Mouse (Mus musculus) erythroid progenitor cell, adult 5-6 weeks (primary cell): ENCODE results near the gene Zfyve27. TPM values are rescaled to one million over a fixed set of nuclear protein-coding genes. Genes with fewer than 3 reads are reported as not detected.

Experiments
- ATAC-seq: replicated peaks from 2 replicates; pipeline ENCODE4 v1.8.0; 2016; ENCODE audit warnings: moderate number of reproducible peaks, mild to moderate bottlenecking, moderate TSS enrichment, inconsistent platforms; ENCODE audit not compliant: poor library complexity, low FRiP score, severe bottlenecking
- total RNA-seq, 2 experiments: library from RNA; stranded (forward) in 1 of 2; stranded (reverse) in 1 of 2; fragments of 150-400 nt in 1 of 2; fragments of 186-747, 209-891 nt in 1 of 2; gene quantifications; 2 replicates each; pipeline versions ENCODE4 v1.2.3 to v1.2.4; 2015 to 2017; ENCODE audit warnings: low replicate concordance in 2 of 2

The Zfyve27 gene
- total RNA-seq, 2 experiments from 2014 or later = 6.1 to 7.1 TPM

DNA sequence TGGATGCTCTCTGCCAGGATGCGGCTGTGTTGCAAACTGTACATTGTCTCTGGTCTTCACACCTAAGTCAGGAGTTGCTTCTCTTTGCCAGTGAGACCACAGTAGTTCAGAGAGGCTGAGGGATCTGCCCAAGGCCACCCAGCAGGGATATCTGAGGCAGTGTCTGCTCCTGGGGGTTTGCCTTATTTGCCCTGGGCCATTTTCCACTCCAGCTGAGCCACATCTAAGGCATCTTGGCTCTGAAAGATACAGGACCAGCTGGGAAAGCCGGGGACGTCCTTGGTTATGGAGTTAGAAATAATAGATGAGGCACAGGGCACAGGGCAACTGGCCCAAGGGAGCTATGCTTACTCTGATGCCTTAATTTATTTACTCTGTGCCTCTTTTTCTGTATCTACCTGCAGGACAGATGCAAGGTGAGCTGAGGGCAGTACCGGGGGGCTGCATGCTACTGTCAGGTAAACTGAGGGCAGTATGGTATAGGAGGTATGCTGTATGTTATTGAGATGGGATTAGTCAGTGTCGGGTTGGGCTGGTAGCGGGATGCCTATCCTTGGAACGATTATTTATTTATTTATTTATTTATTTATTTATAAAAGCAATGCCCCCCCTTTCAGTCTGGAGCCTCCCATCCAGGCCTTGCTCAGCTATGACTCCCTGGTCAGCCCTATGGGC, 53.1 kb downstream of the Zfyve27 start:
- ATAC-seq = no peak

DNA sequence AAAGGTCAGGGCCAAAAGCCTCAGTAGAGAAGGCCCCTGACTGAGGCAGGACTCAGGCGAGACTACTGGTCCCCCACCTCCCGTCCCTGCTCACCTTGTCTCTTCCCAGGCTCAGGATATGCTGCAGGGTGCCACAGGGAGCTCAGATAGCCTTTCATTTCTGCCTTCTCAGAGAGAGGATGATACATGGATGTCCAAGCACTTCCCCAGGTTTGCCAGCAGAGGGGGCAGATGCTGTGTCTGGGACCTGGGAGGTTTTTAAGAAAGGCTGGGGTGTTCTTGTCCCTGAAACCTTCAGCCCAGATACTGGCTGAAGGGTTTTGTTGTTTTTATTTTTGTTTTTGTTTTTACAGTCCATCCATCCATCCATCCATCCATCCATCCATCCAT, 53.6 kb downstream of the Zfyve27 start:
- ATAC-seq = no peak

DNA sequence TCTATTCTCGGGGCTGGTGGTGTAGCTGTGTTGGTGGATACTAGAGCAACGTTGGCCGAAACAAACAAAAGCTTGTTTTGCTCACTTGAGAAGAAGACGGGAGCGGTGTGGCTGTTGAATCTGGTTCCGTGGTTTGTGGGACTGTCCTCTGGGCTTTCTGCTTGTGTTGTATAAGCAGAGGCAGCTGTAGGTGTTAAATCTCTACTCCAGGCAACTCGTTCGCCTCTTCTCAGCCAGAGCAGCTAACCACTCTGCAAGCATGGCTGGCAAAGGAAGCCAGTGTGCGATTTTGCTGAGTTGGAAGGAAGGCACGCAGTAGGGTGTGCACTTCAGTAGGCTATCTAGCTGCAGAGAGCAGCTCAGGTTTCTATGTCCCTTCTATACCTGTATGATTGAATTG, 62.7 kb downstream of the Zfyve27 start:
- ATAC-seq = no peak

DNA sequence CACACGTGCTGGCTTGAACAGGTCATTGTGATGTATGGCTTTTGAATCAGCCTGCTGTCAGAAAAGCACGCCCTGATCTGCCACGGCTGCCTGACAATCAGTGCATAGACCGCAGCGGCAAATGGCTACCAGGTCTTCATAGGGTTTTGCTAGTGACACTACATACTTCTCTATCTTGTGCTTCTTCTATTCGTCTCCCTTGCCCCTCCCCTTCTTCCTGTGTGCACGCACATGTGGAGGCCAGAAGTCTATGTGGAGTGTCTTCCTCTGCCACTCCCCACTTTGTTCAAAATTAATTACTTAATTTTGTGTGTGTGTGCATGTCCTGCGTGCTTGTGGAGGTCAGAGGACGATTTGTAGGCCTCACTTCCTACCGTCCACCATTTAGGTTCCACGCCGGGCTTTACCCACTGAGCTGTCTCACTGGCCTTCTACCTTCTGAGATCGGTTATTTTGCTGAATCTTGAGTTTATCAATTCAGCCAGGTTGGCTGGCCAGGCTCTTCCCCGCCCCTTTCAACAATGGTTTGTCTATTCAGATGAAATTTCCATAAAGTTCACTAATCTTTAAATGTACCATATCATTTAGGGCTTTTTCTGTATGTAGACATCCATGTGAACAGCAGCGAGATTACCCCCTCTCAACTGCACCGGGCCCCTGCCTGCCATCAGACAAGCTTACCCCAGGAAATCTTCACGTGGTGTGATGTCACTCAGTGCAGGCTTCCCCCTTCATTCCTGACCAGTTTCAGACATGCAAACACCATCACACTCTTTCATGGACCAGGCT, 65.9 kb downstream of the Zfyve27 start:
- no peak for ATAC-seq

DNA sequence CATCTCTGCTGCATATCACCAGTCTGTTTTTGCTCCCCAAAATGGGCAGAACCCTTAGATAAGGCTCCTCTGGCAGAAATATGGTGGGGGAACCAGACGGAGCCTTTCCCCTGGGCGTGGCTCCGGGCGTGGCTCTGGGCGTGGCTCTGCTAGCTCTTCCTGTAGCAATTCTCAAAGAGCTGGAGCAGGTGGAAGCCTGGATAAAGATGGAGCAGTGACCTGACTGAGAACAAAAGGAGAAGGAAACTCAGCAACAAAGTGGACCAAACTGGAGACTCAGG, 66.5 kb downstream of the Zfyve27 start:
- peak; percentile 56; the same call in 1 of the 2 replicates for ATAC-seq

DNA sequence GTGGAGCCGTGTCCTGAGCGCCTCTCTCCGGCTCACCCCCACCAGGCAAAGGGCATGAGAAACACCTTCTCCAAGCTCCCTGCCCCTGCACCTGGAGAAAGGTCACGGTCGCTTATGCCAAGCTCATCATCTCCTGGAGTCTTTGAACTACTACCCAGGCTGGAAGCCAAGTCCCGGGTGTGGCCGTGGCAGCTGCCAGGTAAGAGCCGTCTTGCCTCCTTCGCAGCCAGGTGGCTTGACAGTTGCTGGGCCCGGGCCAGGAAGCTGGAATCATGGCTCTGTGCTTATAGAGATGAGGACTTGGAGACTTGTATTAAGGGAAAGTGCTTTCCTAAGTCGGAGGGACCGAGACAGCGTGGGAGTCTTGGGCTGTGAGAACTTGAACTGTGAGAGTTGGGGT, 67.2 kb downstream of the Zfyve27 start:
- ATAC-seq = peak; percentile 50; the same call in 1 of the 2 replicates

DNA sequence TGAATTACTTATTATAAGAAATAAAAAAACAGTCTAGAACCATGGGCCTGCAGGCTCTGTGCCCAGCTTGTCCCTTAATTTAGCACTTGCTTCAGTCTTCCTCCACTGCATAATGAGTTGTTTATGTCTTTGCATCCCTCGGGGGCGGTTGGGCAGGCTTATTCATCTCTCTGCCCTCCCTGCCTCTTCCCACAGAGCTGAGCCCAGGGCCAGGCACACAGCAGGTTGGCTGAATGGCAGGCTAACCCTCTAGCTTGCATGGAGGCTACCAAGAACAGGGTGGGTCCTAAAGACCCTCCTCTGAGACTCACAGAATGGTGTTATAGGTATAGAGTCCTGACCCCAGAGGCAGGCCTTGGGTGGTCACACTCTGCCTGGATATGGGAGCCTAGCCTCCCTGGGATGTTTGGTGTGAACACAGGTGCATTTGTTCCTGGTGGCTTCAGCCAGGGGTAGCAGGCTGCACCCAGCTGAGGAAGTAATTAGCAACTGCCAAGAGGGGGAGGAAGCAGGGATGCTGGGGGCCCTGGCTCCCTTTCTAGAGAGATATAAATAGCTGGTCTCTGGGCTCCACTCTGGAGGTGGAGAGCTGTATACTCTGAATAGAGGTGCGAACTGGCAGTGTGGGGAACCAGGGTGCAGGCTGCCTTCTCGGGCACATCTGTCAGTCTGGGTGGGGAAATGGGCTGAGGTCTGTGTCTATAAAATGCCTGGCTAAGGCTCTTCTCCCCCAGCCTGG, 74.0 kb downstream of the Zfyve27 start:
- ATAC-seq = no peak

DNA sequence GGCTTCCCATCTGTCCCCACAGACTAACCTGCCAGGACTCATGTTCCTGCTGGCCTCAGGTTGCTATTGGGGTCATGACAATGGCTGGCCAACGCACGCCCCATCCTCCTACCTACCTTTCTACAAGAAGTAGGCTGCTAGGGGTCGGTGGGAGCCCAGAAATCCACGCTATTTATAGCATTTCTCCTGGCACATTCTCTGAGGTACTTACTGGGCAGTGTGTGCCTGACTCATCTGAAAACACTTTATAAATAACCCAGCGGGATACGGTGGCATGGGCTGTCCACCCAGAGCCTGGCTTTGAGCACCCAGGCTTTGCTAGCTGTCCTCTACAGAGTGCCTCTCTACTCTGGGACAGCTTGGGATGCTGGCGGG, 74.6 kb downstream of the Zfyve27 start:
- ATAC-seq = no peak

DNA sequence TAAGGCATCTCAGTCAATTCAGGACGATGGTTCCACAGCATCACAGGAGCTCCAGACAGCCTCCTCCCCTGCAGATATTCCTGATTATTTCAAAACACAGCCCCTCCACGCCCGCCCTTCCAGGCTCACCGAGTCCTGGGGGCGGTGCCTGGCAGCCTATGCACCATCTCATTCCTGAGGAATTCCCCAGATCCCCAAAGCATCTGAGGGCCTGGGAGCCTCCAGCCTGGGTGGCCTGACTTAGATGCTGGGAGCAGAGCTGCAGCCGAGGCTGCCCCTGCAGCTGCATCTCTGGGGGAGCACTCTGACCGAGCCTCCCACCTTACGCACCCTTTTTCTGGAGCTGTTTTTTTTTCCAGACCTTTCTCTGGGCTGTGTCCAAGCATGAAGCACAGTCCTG, 77.1 kb downstream of the Zfyve27 start:
- ATAC-seq = no peak

DNA sequence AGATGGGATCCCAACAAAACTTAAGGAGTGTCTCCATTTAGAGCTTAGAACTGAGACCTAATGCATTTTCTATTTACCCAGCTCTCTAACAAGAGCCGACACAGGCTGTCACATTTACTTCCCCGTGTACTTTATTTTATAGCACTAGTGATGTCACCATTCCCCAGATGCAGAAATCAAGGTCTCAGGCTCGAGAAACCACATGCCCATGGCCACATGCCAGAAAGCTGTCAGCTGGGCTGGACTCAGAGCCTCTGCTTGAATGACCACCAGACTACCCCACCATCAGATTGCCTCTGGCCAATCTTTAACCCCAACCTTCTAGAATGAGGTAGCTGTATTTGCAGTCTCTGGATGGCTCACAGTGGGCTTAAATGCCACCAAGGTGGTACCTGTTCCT, 79.7 kb downstream of the Zfyve27 start:
- ATAC-seq = no peak

Other genes starting within 250 kb of the Zfyve27 start
- 16.9 and 21.0 TPM in 2 replicates for gene Exosc1, start 230.5 kb upstream of the Zfyve27 start, total RNA-seq (2015; ENCODE audit: low replicate concordance)
- gene Exosc1, start 230.5 kb upstream of the Zfyve27 start, total RNA-seq (2017; ENCODE audit: low replicate concordance) = 7.1 and 14.1 TPM in 2 replicates
- gene Zdhhc16, start 230.5 kb upstream of the Zfyve27 start, total RNA-seq (2015; ENCODE audit: low replicate concordance) = 21.4 and 31.4 TPM in 2 replicates
- gene Zdhhc16, start 230.5 kb upstream of the Zfyve27 start, total RNA-seq (2017; ENCODE audit: low replicate concordance) = 15.1 and 25.8 TPM in 2 replicates
- gene Mms19, start 182.8 kb upstream of the Zfyve27 start, total RNA-seq (2015; ENCODE audit: low replicate concordance) = 20.5 and 73.5 TPM in 2 replicates
- gene Mms19, start 182.8 kb upstream of the Zfyve27 start, total RNA-seq (2017; ENCODE audit: low replicate concordance) = 10.1 and 15.4 TPM in 2 replicates
- gene Ubtd1, start 182.2 kb upstream of the Zfyve27 start, total RNA-seq (2015; ENCODE audit: low replicate concordance) = 4.3 TPM in 1 of 2 replicates, not detected in the other
- gene Ubtd1, start 182.2 kb upstream of the Zfyve27 start, total RNA-seq (2017; ENCODE audit: low replicate concordance) = 8.2 TPM in 1 of 2 replicates, not detected in the other
- not detected in 2 replicates for gene Ankrd2, start 128.0 kb upstream of the Zfyve27 start, total RNA-seq (2015; ENCODE audit: low replicate concordance)
- gene Ankrd2, start 128.0 kb upstream of the Zfyve27 start, total RNA-seq (2017; ENCODE audit: low replicate concordance) = not detected in 2 replicates
- not detected in 2 replicates for gene Hoga1, start 118.3 kb upstream of the Zfyve27 start, total RNA-seq (2015; ENCODE audit: low replicate concordance)
- not detected in 2 replicates for gene Hoga1, start 118.3 kb upstream of the Zfyve27 start, total RNA-seq (2017; ENCODE audit: low replicate concordance)
- gene 4933411K16Rik, start 111.7 kb upstream of the Zfyve27 start, total RNA-seq (2015; ENCODE audit: low replicate concordance) = not detected in 2 replicates
- not detected in 2 replicates for gene 4933411K16Rik, start 111.7 kb upstream of the Zfyve27 start, total RNA-seq (2017; ENCODE audit: low replicate concordance)
- gene Morn4, start 77.6 kb upstream of the Zfyve27 start, total RNA-seq (2015; ENCODE audit: low replicate concordance) = not detected in 2 replicates
- not detected in 2 replicates for gene Morn4, start 77.6 kb upstream of the Zfyve27 start, total RNA-seq (2017; ENCODE audit: low replicate concordance)
- 2.5 and 3.4 TPM in 2 replicates for gene Pi4k2a, start 73.5 kb upstream of the Zfyve27 start, total RNA-seq (2015; ENCODE audit: low replicate concordance)
- gene Pi4k2a, start 73.5 kb upstream of the Zfyve27 start, total RNA-seq (2017; ENCODE audit: low replicate concordance) = 2.1 and 3.3 TPM in 2 replicates
- 6.5 TPM in 1 of 2 replicates, not detected in the other for gene Avpi1, start 34.9 kb upstream of the Zfyve27 start, total RNA-seq (2015; ENCODE audit: low replicate concordance)
- 4.4 TPM in 1 of 2 replicates, not detected in the other for gene Avpi1, start 34.9 kb upstream of the Zfyve27 start, total RNA-seq (2017; ENCODE audit: low replicate concordance)
- 0.84 and 2.2 TPM in 2 replicates for gene Marveld1, start 16.6 kb upstream of the Zfyve27 start, total RNA-seq (2015; ENCODE audit: low replicate concordance)
- gene Marveld1, start 16.6 kb upstream of the Zfyve27 start, total RNA-seq (2017; ENCODE audit: low replicate concordance) = 1.9 and 3.9 TPM in 2 replicates
- not detected in 2 replicates for gene Sfrp5, start 38.3 kb downstream of the Zfyve27 start, total RNA-seq (2015; ENCODE audit: low replicate concordance)
- not detected in 2 replicates for gene Sfrp5, start 38.3 kb downstream of the Zfyve27 start, total RNA-seq (2017; ENCODE audit: low replicate concordance)
- not detected in 2 replicates for gene Golga7b, start 83.6 kb downstream of the Zfyve27 start, total RNA-seq (2015; ENCODE audit: low replicate concordance)
- not detected in 2 replicates for gene Golga7b, start 83.6 kb downstream of the Zfyve27 start, total RNA-seq (2017; ENCODE audit: low replicate concordance)